Mouse (Mus musculus): ENCODE measurements around the gene Nfib. TPM values are rescaled to one million over a fixed set of nuclear protein-coding genes. Genes with fewer than 3 reads are reported as not detected.

Nfib gene
- polyA plus RNA-seq, 1 experiment from 2014 or later, result 13.3 TPM

DNA sequence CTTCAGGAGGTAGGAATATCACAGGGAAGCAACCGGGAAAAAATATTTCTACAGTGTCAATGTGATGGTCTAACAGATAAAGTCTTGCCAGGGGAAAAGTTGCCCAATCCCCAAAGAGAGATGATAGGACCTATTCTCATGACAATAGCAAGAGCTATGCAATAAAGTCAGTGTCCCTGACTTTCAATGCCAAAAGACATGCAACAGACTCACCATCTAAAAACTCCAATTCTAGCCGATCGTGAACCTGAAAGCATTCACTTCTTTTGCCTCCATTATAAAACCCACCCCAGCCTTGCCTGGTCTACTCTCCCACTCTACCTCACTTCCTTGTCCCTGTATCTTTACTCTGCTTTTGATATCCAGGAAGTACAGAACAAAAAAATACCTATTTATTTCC lies 327.5 kb downstream of the Nfib start:
- no peak for ATAC-seq (replicated peaks; ENCODE audit: low FRiP score, low read depth)
- 89% methylated on average over 3 of the region's 3 CpGs for WGBS
- TF ChIP-seq CTCF (IDR thresholded peaks at IDR 0.05; ENCODE audit: low read depth), result no peak

DNA sequence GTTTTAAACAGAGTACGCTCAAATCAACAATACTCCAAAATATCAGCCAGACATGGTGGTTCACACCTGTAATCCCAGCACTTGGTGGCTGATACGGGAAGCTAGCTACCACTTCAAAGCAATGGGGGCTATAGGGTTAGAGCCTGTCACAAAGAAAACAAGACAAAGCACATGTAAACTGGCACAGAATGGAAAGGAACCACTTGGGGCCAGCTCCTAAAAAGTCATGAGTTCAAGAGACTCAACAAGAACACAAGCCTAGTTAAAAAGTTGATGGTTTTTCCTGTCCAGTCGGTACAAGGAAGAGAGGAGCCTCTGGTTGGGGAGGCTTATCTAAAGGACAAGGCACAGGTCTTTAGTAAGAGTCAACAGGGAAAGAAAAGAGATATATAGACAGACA lies 327.9 kb downstream of the Nfib start:
- H3K4me2 ChIP-seq (ENCODE audit: low read length), result no peak overlapping the region
- no peak for TF ChIP-seq CTCF (IDR thresholded peaks at IDR 0.05; ENCODE audit: low read depth)
- H3K27me3 ChIP-seq (ENCODE audit: insufficient read depth, low read length), result no peaks in the 10 kb centered on the region
- H3K9me3 ChIP-seq (replicated peaks; ENCODE audit: low read length), result no peaks in the 10 kb centered on the region
- ATAC-seq (replicated peaks; ENCODE audit: low FRiP score, low read depth) (no peak), DNase-seq (ENCODE audit: low spot score) (no peak)
- H3K27ac ChIP-seq, result no peak overlapping the region
- WGBS, result 86% methylated on average over 3 of the region's 3 CpGs
- H3K9ac ChIP-seq (ENCODE audit: low read depth, low read length), result no peak overlapping the region
- no peaks in the 10 kb centered on the region for H3K36me3 ChIP-seq (ENCODE audit: insufficient read depth, low read length)
- no peaks in the 10 kb centered on the region for H3K4me1 ChIP-seq (replicated peaks; ENCODE audit: insufficient read depth, low read length)
- no peak overlapping the region for H3K4me3 ChIP-seq (replicated peaks; ENCODE audit: low read depth, low read length)

More for the DNA sequence above, 327.5 kb downstream of the Nfib start:
- no peaks in the 10 kb centered on the region for H3K4me1 ChIP-seq (replicated peaks; ENCODE audit: insufficient read depth, low read length)
- H3K36me3 ChIP-seq (ENCODE audit: insufficient read depth, low read length), result no peaks in the 10 kb centered on the region
- no peaks in the 10 kb centered on the region for H3K9me3 ChIP-seq (replicated peaks; ENCODE audit: low read length)
- H3K27me3 ChIP-seq (ENCODE audit: insufficient read depth, low read length), result no peaks in the 10 kb centered on the region
- H3K9ac ChIP-seq (ENCODE audit: low read depth, low read length), result no peak overlapping the region
- no peak overlapping the region for H3K27ac ChIP-seq
- H3K4me2 ChIP-seq (ENCODE audit: low read length), result no peak overlapping the region
- H3K4me3 ChIP-seq (replicated peaks; ENCODE audit: low read depth, low read length), result no peak overlapping the region
- DNase-seq (ENCODE audit: low spot score), result no peak

GRCm38 (mm10) chr4:82374560-82374959 lies 331.0 kb downstream of the Nfib start:
- Histone ChIP-seq H3K4me1 (replicated peaks; ENCODE audit: insufficient read depth, low read length) (no peaks in the 10 kb centered on the region), H3K9ac (ENCODE audit: low read depth, low read length) (no peak overlapping the region), H3K27me3 (ENCODE audit: insufficient read depth, low read length) (no peaks in the 10 kb centered on the region), H3K9me3 (replicated peaks; ENCODE audit: low read length) (no peaks in the 10 kb centered on the region), H3K27ac (no peak overlapping the region), H3K36me3 (ENCODE audit: insufficient read depth, low read length) (no peaks in the 10 kb centered on the region), H3K4me3 (replicated peaks; ENCODE audit: low read depth, low read length) (no peak overlapping the region), H3K4me2 (ENCODE audit: low read length) (no peak overlapping the region)
- DNase-seq (ENCODE audit: low spot score), result no peak
- TF ChIP-seq CTCF (IDR thresholded peaks at IDR 0.05; ENCODE audit: low read depth), result no peak
- WGBS, result 58% methylated on average over 5 of the region's 5 CpGs
- no peak for ATAC-seq (replicated peaks; ENCODE audit: low FRiP score, low read depth)

DNA sequence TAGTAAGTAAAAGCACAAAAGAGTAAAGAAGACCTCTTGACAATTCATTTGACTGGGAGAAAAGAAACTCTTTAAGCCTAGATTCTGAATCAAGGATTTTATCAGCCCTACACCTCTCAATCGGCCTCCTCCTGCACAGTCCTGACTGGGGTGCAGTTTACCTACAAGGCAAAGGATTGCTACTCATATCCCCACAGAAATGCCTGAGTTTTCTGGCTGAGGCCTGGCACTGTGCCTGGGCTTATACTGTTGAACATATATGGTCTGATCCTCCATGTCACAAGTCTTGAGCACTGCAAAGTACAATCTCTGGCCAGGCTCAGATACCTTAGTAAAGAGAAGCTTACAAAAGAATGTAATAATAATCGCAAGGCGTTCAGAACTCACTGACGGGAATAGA lies 333.3 kb downstream of the Nfib start:
- no peaks in the 10 kb centered on the region for H3K36me3 ChIP-seq (ENCODE audit: insufficient read depth, low read length)
- DNase-seq (ENCODE audit: low spot score) (no peak), ATAC-seq (replicated peaks; ENCODE audit: low FRiP score, low read depth) (no peak)
- WGBS, result 92% methylated on average over 4 of the region's 4 CpGs
- H3K9me3 ChIP-seq (replicated peaks; ENCODE audit: low read length), result no peaks in the 10 kb centered on the region
- no peak overlapping the region for H3K4me2 ChIP-seq (ENCODE audit: low read length)
- H3K4me3 ChIP-seq (replicated peaks; ENCODE audit: low read depth, low read length), result no peak overlapping the region
- H3K4me1 ChIP-seq (replicated peaks; ENCODE audit: insufficient read depth, low read length), result no peaks in the 10 kb centered on the region
- TF ChIP-seq CTCF (IDR thresholded peaks at IDR 0.05; ENCODE audit: low read depth), result no peak
- no peak overlapping the region for H3K9ac ChIP-seq (ENCODE audit: low read depth, low read length)
- H3K27ac ChIP-seq, result no peak overlapping the region
- H3K27me3 ChIP-seq (ENCODE audit: insufficient read depth, low read length), result no peaks in the 10 kb centered on the region

DNA sequence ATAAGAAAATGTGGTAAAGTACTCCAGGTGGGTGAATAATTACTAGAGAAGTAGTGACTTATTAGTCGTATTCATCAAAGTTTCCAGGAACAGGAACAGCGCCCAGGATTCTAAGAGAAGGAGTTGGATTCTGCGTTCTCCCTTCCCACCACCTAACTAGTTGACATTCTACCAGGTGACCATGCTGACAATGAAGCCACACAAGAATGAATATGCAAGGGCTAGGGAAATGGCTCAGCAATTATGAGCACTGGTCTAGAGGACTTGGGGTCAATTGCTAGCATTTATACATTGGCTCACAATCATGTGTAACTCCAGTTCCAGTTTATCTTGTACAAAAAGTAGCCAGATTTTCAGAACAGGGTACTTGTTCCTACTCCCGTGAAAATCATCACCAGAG lies 334.1 kb downstream of the Nfib start:
- Histone ChIP-seq H3K9me3 (replicated peaks; ENCODE audit: low read length) (no peaks in the 10 kb centered on the region), H3K36me3 (ENCODE audit: insufficient read depth, low read length) (no peaks in the 10 kb centered on the region), H3K27ac (no peak overlapping the region), H3K27me3 (ENCODE audit: insufficient read depth, low read length) (no peaks in the 10 kb centered on the region), H3K4me2 (ENCODE audit: low read length) (no peak overlapping the region), H3K9ac (ENCODE audit: low read depth, low read length) (no peak overlapping the region), H3K4me1 (replicated peaks; ENCODE audit: insufficient read depth, low read length) (no peaks in the 10 kb centered on the region), H3K4me3 (replicated peaks; ENCODE audit: low read depth, low read length) (no peak overlapping the region)
- no peak for TF ChIP-seq CTCF (IDR thresholded peaks at IDR 0.05; ENCODE audit: low read depth)
- ATAC-seq (replicated peaks; ENCODE audit: low FRiP score, low read depth) (no peak), DNase-seq (ENCODE audit: low spot score) (no peak)
- WGBS, result 81% methylated on average over 4 of the region's 4 CpGs

DNA sequence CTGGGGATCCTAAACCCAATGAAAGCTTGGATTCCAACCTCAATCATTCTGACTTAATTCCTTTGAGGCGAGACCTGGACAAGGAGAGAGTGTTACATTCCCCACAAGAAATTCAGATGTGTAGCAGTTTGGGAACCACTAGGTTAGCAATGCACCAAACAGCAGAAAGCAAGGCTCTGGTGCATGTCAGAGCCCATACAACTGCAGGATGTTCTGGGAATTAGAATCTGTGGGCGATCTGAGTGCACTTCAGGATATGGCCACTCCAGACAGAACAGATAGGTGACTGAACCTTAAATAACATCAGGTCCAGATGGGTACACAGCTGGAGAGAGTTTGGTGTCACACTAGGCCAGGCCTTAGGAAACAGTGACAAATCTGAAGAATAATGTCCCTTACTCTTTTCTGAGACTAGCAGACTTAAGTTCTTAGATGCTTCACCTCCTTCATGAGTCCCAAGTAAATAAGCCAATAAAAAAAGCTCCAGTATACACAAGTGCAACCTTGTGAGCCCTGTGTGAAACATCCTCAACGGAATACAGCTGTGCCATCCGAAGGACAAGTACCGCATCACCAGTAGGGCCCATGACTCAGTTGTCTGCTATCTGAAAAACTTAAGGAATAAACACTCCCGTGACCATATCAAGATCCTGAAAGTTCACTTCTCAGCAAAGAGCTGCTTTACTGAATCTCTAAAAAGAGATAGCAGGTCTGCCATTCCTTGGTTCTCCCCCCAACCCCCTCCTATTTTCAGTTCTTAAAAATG lies 336.4 kb downstream of the Nfib start:
- no peaks in the 10 kb centered on the region for H3K9me3 ChIP-seq (replicated peaks; ENCODE audit: low read length)
- DNase-seq (ENCODE audit: low spot score) (no peak), ATAC-seq (replicated peaks; ENCODE audit: low FRiP score, low read depth) (no peak)
- H3K27me3 ChIP-seq (ENCODE audit: insufficient read depth, low read length), result no peaks in the 10 kb centered on the region
- TF ChIP-seq CTCF (IDR thresholded peaks at IDR 0.05; ENCODE audit: low read depth), result no peak
- no peaks in the 10 kb centered on the region for H3K36me3 ChIP-seq (ENCODE audit: insufficient read depth, low read length)
- H3K4me3 ChIP-seq (replicated peaks; ENCODE audit: low read depth, low read length), result no peak overlapping the region
- H3K4me2 ChIP-seq (ENCODE audit: low read length), result no peak overlapping the region
- H3K27ac ChIP-seq, result no peak overlapping the region
- no peak overlapping the region for H3K9ac ChIP-seq (ENCODE audit: low read depth, low read length)
- WGBS, result 90% methylated on average over 6 of the region's 6 CpGs
- H3K4me1 ChIP-seq (replicated peaks; ENCODE audit: insufficient read depth, low read length), result peaks cover 6% of the 10 kb centered on the region; the same call in 1 of the 2 replicates

Data from kidney, postnatal 0 days (tissue).